Mouse (Mus musculus) megakaryocyte, embryonic 14.5 days (primary cell): ENCODE data around the gene Ucma.

Source experiments
- FLI1 ChIP-seq: IDR thresholded peaks from 2 replicates; pipeline ENCODE4 v1.6.1; 2012; ENCODE audit warnings: low read length, inconsistent platforms, mixed read lengths
- GATA1 ChIP-seq: IDR thresholded peaks from 3 replicates; pipeline ENCODE4 v1.6.1; 2012; ENCODE audit warnings: mixed read lengths, low read length, inconsistent platforms, borderline replicate concordance

DNA sequence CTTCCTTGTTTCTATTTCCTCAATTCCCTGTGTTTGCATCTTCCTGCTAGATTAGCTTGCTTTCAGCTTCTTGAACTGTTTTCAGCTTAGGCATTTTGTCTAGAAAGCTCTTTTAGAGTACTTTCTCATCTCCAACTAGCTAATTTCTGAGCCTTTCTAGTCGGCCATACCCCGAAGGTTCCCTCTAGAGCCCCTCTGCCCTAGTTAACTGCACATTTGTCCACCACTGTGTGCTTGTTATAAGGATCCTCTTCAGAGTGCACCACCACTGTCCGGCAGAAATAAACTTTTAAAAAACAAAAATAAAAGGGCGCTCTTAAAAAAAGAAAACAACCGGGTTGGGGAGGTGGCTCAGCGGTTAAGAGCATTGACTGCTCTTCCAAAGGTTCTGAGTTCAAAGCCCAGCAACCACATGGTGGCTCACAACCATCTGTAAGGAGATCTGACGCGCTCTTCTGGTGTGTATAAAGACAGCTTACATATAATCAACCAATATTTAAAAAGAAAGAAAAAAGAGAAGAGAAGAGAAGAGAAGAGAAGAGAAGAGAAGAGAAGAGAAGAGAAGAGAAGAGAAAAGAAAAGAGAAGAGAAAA, 36.1 kb downstream of the Ucma start:
- TF ChIP-seq FLI1 (no peak), GATA1 (no peak)
